Mouse (Mus musculus): ENCODE data around the gene Slc25a10.
A peak's percentile ranks its signal among the peaks of the same experiment; 100 is the strongest.

Gene Slc25a10

GRCm38 (mm10) chr11:120491317-120492023 is at the start of gene Slc25a10:
TSS of gene Slc25a10 (plus strand) at chr11:120491840.
- DNase-seq (ENCODE audit: low spot score in 2 of 2) = peak; percentile 90 to 93

- DNase-seq (ENCODE audit: low spot score in 2 of 2) = no peak
These were observed 49.3 kb upstream of the Slc25a10 start, which contains the start of gene Tspan10 for GRCm38 (mm10) chr11:120442344-120442743. TSS of gene Tspan10 (plus strand) at chr11:120442644.

GRCm38 (mm10) chr11:120442765-120443280 is 48.8 kb upstream of the Slc25a10 start:
- DNase-seq (ENCODE audit: low spot score in 2 of 2) = no peak

- no peak for DNase-seq (ENCODE audit: low spot score in 2 of 2)
These were observed 47.5 kb upstream of the Slc25a10 start for GRCm38 (mm10) chr11:120444106-120444505.

- DNase-seq (ENCODE audit: low spot score in 2 of 2) = no peak
These were observed 46.2 kb upstream of the Slc25a10 start for GRCm38 (mm10) chr11:120445475-120445874.

- DNase-seq (ENCODE audit: low spot score in 2 of 2) = no peak
These were observed 44.5 kb upstream of the Slc25a10 start for GRCm38 (mm10) chr11:120447179-120447578.

- no peak for DNase-seq (ENCODE audit: low spot score in 2 of 2)
These were observed 39.4 kb upstream of the Slc25a10 start for GRCm38 (mm10) chr11:120452246-120452645.

GRCm38 (mm10) chr11:120453306-120453705 is 38.3 kb upstream of the Slc25a10 start, which contains the start of gene Pde6g:
TSS of gene Pde6g (minus strand) at chr11:120453500.
- no peak for DNase-seq (ENCODE audit: low spot score in 2 of 2)

GRCm38 (mm10) chr11:120454965-120455364 is 36.7 kb upstream of the Slc25a10 start:
- no peak for DNase-seq (ENCODE audit: low spot score in 2 of 2)

GRCm38 (mm10) chr11:120455413-120455812 is 36.2 kb upstream of the Slc25a10 start:
- no peak for DNase-seq (ENCODE audit: low spot score in 2 of 2)

- DNase-seq (ENCODE audit: low spot score in 2 of 2) = no peak
These were observed 34.3 kb upstream of the Slc25a10 start for GRCm38 (mm10) chr11:120457370-120457769.

- DNase-seq (ENCODE audit: low spot score in 2 of 2) = peak; percentile 69 to 86
These were observed 33.6 kb upstream of the Slc25a10 start, which contains the start of the genes Oxld1 and Ccdc137 for GRCm38 (mm10) chr11:120457772-120458751. TSS of gene Oxld1 (minus strand) at chr11:120458068. TSS of gene Ccdc137 (plus strand) at chr11:120458115.

GRCm38 (mm10) chr11:120458847-120459597 is 32.6 kb upstream of the Slc25a10 start:
- DNase-seq (ENCODE audit: low spot score in 2 of 2) = no peak

GRCm38 (mm10) chr11:120463536-120463935 is 28.1 kb upstream of the Slc25a10 start:
- no peak for DNase-seq (ENCODE audit: low spot score in 2 of 2)

- DNase-seq (ENCODE audit: low spot score in 2 of 2) = no peak
These were observed 27.3 kb upstream of the Slc25a10 start for GRCm38 (mm10) chr11:120464365-120464764.

- DNase-seq (ENCODE audit: low spot score in 2 of 2) = no peak
These were observed 26.1 kb upstream of the Slc25a10 start for GRCm38 (mm10) chr11:120465521-120465920.

GRCm38 (mm10) chr11:120467051-120467735 is 24.4 kb upstream of the Slc25a10 start, which contains the start of gene Arl16:
TSS of gene Arl16 (minus strand) at chr11:120467607.
- DNase-seq (ENCODE audit: low spot score in 2 of 2) = peak; percentile 94 to 96

- DNase-seq (ENCODE audit: low spot score in 2 of 2) = no peak
These were observed 23.9 kb upstream of the Slc25a10 start for GRCm38 (mm10) chr11:120467736-120468092.

GRCm38 (mm10) chr11:120472052-120472451 is 19.6 kb upstream of the Slc25a10 start:
- DNase-seq (ENCODE audit: low spot score in 2 of 2) = no peak

- DNase-seq (ENCODE audit: low spot score in 2 of 2) = peak in 1 of 2 experiments; percentile 65
These were observed 8.1 kb upstream of the Slc25a10 start for GRCm38 (mm10) chr11:120483448-120483934.

All from spleen, postnatal 4 days (tissue).